Mouse (Mus musculus): ENCODE measurements around the gene Runx1. TPM values are rescaled to one million over a fixed set of nuclear protein-coding genes. Genes with fewer than 3 reads are reported as not detected.

Gene Runx1
- total RNA-seq, 1 experiment from 2014 or later: 69.4 TPM

- ATAC-seq (ENCODE audit: extremely low read depth, insufficient number of reproducible peaks, low FRiP score, poor library complexity, severe bottlenecking): no peak
These were observed 181.6 kb downstream of the Runx1 start for GRCm38 (mm10) chr16:92644315-92644714.

- no peak for ATAC-seq (ENCODE audit: extremely low read depth, insufficient number of reproducible peaks, low FRiP score, poor library complexity, severe bottlenecking)
These were observed 183.7 kb downstream of the Runx1 start for GRCm38 (mm10) chr16:92642283-92642682.

- ATAC-seq (ENCODE audit: extremely low read depth, insufficient number of reproducible peaks, low FRiP score, poor library complexity, severe bottlenecking): 0 out of 2 replicates have a peak, but pooled peaks have one; percentile 15
These were observed 184.9 kb downstream of the Runx1 start for GRCm38 (mm10) chr16:92641053-92641452.

- ATAC-seq (ENCODE audit: extremely low read depth, insufficient number of reproducible peaks, low FRiP score, poor library complexity, severe bottlenecking): no peak
These were observed 186.9 kb downstream of the Runx1 start for GRCm38 (mm10) chr16:92639093-92639492.

GRCm38 (mm10) chr16:92637033-92637432, 188.9 kb downstream of the Runx1 start:
- ATAC-seq (ENCODE audit: extremely low read depth, insufficient number of reproducible peaks, low FRiP score, poor library complexity, severe bottlenecking): no peak

GRCm38 (mm10) chr16:92632115-92632763, 193.7 kb downstream of the Runx1 start:
- no peak for ATAC-seq (ENCODE audit: extremely low read depth, insufficient number of reproducible peaks, low FRiP score, poor library complexity, severe bottlenecking)

- ATAC-seq (ENCODE audit: extremely low read depth, insufficient number of reproducible peaks, low FRiP score, poor library complexity, severe bottlenecking): no peak
These were observed 194.3 kb downstream of the Runx1 start for GRCm38 (mm10) chr16:92631637-92632036.

- ATAC-seq (ENCODE audit: extremely low read depth, insufficient number of reproducible peaks, low FRiP score, poor library complexity, severe bottlenecking): no peak
These were observed 195.0 kb downstream of the Runx1 start for GRCm38 (mm10) chr16:92630950-92631349.

GRCm38 (mm10) chr16:92629829-92630228, 196.1 kb downstream of the Runx1 start:
- no peak for ATAC-seq (ENCODE audit: extremely low read depth, insufficient number of reproducible peaks, low FRiP score, poor library complexity, severe bottlenecking)

- no peak for ATAC-seq (ENCODE audit: extremely low read depth, insufficient number of reproducible peaks, low FRiP score, poor library complexity, severe bottlenecking)
These were observed 198.7 kb downstream of the Runx1 start for GRCm38 (mm10) chr16:92627262-92627661.

GRCm38 (mm10) chr16:92623953-92624352, 202.0 kb downstream of the Runx1 start:
- no peak for ATAC-seq (ENCODE audit: extremely low read depth, insufficient number of reproducible peaks, low FRiP score, poor library complexity, severe bottlenecking)

- no peak for ATAC-seq (ENCODE audit: extremely low read depth, insufficient number of reproducible peaks, low FRiP score, poor library complexity, severe bottlenecking)
These were observed 204.1 kb downstream of the Runx1 start for GRCm38 (mm10) chr16:92621859-92622258.

GRCm38 (mm10) chr16:92620841-92621518, 205.0 kb downstream of the Runx1 start:
- peak; percentile 92 for ATAC-seq (ENCODE audit: extremely low read depth, insufficient number of reproducible peaks, low FRiP score, poor library complexity, severe bottlenecking)

- no peak for ATAC-seq (ENCODE audit: extremely low read depth, insufficient number of reproducible peaks, low FRiP score, poor library complexity, severe bottlenecking)
These were observed 209.1 kb downstream of the Runx1 start for GRCm38 (mm10) chr16:92616839-92617238.

GRCm38 (mm10) chr16:92615234-92615799, 210.6 kb downstream of the Runx1 start:
- ATAC-seq (ENCODE audit: extremely low read depth, insufficient number of reproducible peaks, low FRiP score, poor library complexity, severe bottlenecking): peak; percentile 81

- no peak for ATAC-seq (ENCODE audit: extremely low read depth, insufficient number of reproducible peaks, low FRiP score, poor library complexity, severe bottlenecking)
These were observed 213.4 kb downstream of the Runx1 start for GRCm38 (mm10) chr16:92612546-92612945.

GRCm38 (mm10) chr16:92611641-92612149, 214.3 kb downstream of the Runx1 start:
- ATAC-seq (ENCODE audit: extremely low read depth, insufficient number of reproducible peaks, low FRiP score, poor library complexity, severe bottlenecking): no peak

- no peak for ATAC-seq (ENCODE audit: extremely low read depth, insufficient number of reproducible peaks, low FRiP score, poor library complexity, severe bottlenecking)
These were observed 215.5 kb downstream of the Runx1 start for GRCm38 (mm10) chr16:92610464-92610863.

- ATAC-seq (ENCODE audit: extremely low read depth, insufficient number of reproducible peaks, low FRiP score, poor library complexity, severe bottlenecking): no peak
These were observed 216.3 kb downstream of the Runx1 start for GRCm38 (mm10) chr16:92609717-92610077.
